Comparison of ENCODE assay signal across 23 mouse cellular contexts in the genomic region with DNA sequence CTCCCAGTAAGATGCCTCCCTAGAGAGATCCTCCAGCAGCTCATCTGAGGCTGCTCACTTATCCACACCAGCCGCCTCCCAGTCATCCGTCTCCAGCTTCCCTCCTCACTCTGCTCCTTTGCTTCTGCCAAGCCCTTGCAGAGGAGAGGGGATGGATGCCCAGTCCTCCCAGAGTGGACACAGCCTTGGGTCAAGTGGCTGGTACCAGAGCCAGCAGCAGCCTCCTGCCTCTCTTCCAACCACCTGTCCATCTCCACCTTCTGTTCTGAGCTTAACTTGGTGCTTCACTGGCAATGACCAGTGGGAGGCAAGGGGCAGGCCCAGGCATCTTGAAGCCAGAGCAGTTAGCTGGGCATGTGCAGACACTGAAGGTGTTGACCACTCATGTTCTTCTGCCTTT. TPM values are rescaled to one million over a fixed set of nuclear protein-coding genes. Genes with fewer than 3 reads are reported as not detected.
A peak's percentile ranks its signal among the peaks of the same experiment; 100 is the strongest.
DNase-seq lines count a peak whose midpoint lies in the region; TF ChIP-seq lines count a peak whose summit lies in the region.
"Had no signal": no experiment of that assay in that cellular context is flagged by ENCODE, and none has a peak within 500 bp of the region (broad histone marks: within the 10 kb centered on the region; RNA-seq: fewer than 3 reads in every experiment).

No protein-coding gene starts in this region.

- H3K4me1 ChIP-seq in heart, adult 2 months (ENCODE audit: control insufficient read depth, insufficient read depth, low read length): no peaks in the 10 kb centered on the region
- H3K4me1 ChIP-seq: embryonic facial prominence, embryonic 15.5 days; forebrain, embryonic 15.5 days; heart, embryonic 12.5 days; liver, embryonic 12.5 days; midbrain, embryonic 10.5 days had no signal

- intact Hi-C loops in heart, adult 2 months (cut with DNase I): no loop called here

- no peak overlapping the region for H3K27ac ChIP-seq in heart, adult 2 months
- H3K27ac ChIP-seq: embryonic facial prominence, embryonic 15.5 days; forebrain, embryonic 15.5 days; hindbrain, postnatal 0 days; layer of hippocampus, adult 2 months; limb, embryonic 13.5 days; liver, embryonic 12.5 days; midbrain, embryonic 10.5 days; neural tube, embryonic 15.5 days had no signal

- no peak for TF ChIP-seq POLR2A in heart, adult 2 months (IDR thresholded peaks at IDR 0.05; ENCODE audit: insufficient read depth, low read depth, low read length)

- TF ChIP-seq EP300 in heart, adult 2 months (IDR thresholded peaks at IDR 0.05; ENCODE audit: insufficient read depth, low read depth, low read length): no peak

- H3K79me2 ChIP-seq in heart, adult 2 months (replicated peaks; ENCODE audit: control insufficient read depth, insufficient read depth, low read length): no peaks in the 10 kb centered on the region

- H3K36me3 ChIP-seq in heart, adult 2 months (ENCODE audit: control insufficient read depth, insufficient read depth, low read length): no peaks in the 10 kb centered on the region

- no peak overlapping the region for H3K9ac ChIP-seq in heart, adult 2 months (ENCODE audit: low read depth, low read length)
- H3K9ac ChIP-seq: embryonic facial prominence, embryonic 15.5 days; forebrain, embryonic 15.5 days; heart, embryonic 12.5 days; limb, embryonic 13.5 days; liver, embryonic 12.5 days; neural tube, embryonic 15.5 days had no signal

- 83% methylated on average over 2 of the region's 2 CpGs for WGBS in heart, adult 2 months

- no peak for TF ChIP-seq CTCF in heart, adult 2 months (IDR thresholded peaks at IDR 0.05)

- no peaks in the 10 kb centered on the region for H3K27me3 ChIP-seq in heart, adult 2 months (ENCODE audit: control insufficient read depth, insufficient read depth, low read length)
- H3K27me3 ChIP-seq: embryonic facial prominence, embryonic 15.5 days; forebrain, embryonic 15.5 days; heart, embryonic 12.5 days; limb, embryonic 13.5 days; liver, embryonic 12.5 days; neural tube, embryonic 15.5 days had no signal

- H3K4me3 ChIP-seq in heart, adult 2 months: no peak overlapping the region
- H3K4me3 ChIP-seq: embryonic facial prominence, embryonic 15.5 days; forebrain, embryonic 15.5 days; heart, embryonic 12.5 days; layer of hippocampus, adult 2 months; limb, embryonic 13.5 days; liver, embryonic 12.5 days; midbrain, embryonic 10.5 days; neural tube, embryonic 15.5 days had no signal

- peak; percentile 68 for DNase-seq in gastrocnemius, adult 18-20 months (ENCODE audit: low spot score)
- no peak for DNase-seq in gastrocnemius, postnatal 4 days (ENCODE audit: low spot score in 2 of 2)
- peak; percentile 16 for DNase-seq in cerebellum, adult 8-10 months
- DNase-seq in cerebellum, postnatal 36 days: peak; percentile 20 to 30
- no peak for DNase-seq in thymus, postnatal 36 days
- DNase-seq in right cerebral cortex, adult 18-20 months: no peak
- no peak for DNase-seq in heart, adult 2 months
- DNase-seq: adrenal gland, postnatal 14 days; heart, postnatal 10 days; kidney, adult 9 months; kidney, postnatal 25 days; lung, adult 18-20 months; lung, postnatal 10 days; thymus, postnatal 14 days had no signal

RNA-seq across cellular contexts. Expression of a gene that starts 32.8 kb away (rescaled TPM):
- 100 to 1,000 TPM; 125 to 130 TPM for total RNA-seq in gastrocnemius, adult 18-20 months (2021)
- total RNA-seq in gastrocnemius, postnatal 4 days (2021): 100 to 1,000 TPM in 1 of 2 experiments, 10 to 100 TPM in 1; 99.2 to 120 TPM
- total RNA-seq in heart, adult 2 months (2021): 10 to 100 TPM; 61.0 to 67.7 TPM
- 62.6 and 77.1 TPM in 2 replicates for polyA plus RNA-seq in heart, adult 2 months (2012; rRNA removed)

RNA-seq across cellular contexts. Expression of a gene that starts 33.2 kb away (rescaled TPM):
- total RNA-seq in gastrocnemius, adult 18-20 months (2021): 10 to 100 TPM; 13.1 to 16.2 TPM
- total RNA-seq in gastrocnemius, postnatal 4 days (2021): 10 to 100 TPM; 24.0 to 26.1 TPM
- 10 to 100 TPM; 14.6 to 15.7 TPM for total RNA-seq in heart, adult 2 months (2021)
- 1.5 and 3.0 TPM in 2 replicates for polyA plus RNA-seq in heart, adult 2 months (2012; rRNA removed)

Comparison
In these comparisons a context has a peak if more than half of its experiments do, and no peak if none do; other contexts are left out.
1. DNase-seq: peak in gastrocnemius, adult 18-20 months (single experiment), cerebellum, adult 8-10 months (single experiment) and cerebellum, postnatal 36 days (2 of 2); none in gastrocnemius, postnatal 4 days (0 of 2), thymus, postnatal 36 days (0 of 2), right cerebral cortex, adult 18-20 months (single experiment) and heart, adult 2 months (0 of 2).